Mouse (Mus musculus) c-Kit-positive CD71-positive TER-119-positive erythroid progenitor cells, embryonic 14.5 days (primary cell): ENCODE results near the gene Cntnap1.

Experiments
- DNase-seq: peaks from one replicate; pipeline ENCODE4 v3.0.0-alpha.2; 2013; ENCODE audit warnings: low spot score

The Cntnap1 gene

DNA sequence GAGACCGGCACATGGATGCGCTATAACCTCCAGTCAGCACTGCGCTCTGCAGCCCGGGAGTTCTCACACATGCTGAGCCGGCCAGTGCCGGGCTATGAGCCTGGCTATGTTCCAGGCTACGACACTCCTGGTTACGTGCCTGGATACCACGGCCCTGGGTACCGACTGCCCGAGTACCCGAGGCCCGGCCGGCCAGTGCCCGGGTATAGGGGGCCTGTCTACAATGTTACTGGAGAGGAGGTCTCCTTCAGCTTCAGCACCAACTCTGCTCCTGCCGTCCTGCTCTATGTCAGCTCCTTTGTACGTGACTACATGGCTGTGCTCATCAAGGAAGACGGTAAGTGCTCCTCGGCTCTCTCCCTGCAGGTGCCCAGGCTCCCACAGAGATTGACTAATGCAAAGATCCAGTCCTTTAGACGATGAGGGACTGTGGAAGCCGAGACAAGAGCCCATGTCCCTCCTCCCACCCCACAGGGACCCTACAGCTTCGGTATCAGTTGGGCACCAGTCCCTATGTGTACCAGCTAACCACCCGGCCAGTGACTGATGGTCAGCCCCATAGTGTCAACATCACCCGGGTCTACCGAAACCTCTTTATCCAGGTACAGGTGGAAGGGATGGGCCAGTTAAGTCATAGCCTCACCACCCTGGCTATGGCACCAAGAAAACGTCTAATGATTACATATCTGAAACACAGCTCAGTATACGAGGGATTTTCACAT is 16.4 kb downstream of the Cntnap1 start:
- no peak for DNase-seq

DNA sequence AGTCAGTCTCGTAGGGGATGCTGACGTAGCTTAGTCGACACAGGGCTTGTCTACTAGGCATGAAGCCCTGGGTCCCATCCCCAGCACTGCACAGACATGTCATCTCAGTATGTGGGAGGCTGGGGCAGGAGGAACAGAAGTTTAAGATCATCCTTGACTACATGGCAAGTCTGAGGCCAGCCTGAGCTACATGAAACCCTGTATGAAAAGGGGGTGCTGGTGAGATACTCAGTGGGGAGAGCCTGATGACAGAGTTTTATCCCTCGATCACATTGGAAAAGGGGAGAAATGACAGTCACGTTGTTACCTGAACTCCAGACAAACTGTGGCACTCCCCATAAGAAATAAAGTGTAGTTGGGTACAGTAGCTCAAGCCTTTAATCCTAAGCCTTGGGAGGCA is 17.2 kb downstream of the Cntnap1 start:
- DNase-seq: no peak

DNA sequence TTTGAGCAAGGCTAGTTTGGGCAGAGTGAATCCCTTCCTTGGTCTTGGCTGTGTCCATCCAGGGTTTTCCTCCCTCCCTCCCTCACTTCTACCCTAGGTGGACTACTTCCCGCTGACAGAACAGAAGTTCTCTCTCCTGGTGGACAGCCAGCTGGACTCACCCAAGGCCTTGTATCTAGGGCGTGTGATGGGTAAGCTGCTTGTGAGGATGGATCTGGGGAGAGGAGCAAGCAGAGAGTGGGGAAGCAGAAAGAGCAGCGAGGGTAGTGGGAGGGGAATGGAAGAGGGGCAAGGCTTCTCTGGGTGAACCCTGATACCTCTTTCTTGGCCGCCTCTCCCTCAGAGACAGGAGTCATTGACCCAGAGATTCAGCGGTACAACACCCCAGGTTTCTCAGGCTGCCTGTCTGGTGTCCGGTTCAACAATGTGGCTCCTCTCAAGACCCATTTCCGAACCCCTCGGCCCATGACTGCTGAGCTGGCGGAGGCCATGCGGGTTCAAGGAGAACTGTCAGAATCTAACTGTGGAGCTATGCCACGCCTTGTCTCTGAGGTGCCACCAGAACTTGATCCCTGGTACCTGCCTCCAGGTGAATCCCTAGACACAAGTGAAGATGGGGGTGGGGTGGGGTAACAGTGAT is 18.0 kb downstream of the Cntnap1 start:
- no peak for DNase-seq

DNA sequence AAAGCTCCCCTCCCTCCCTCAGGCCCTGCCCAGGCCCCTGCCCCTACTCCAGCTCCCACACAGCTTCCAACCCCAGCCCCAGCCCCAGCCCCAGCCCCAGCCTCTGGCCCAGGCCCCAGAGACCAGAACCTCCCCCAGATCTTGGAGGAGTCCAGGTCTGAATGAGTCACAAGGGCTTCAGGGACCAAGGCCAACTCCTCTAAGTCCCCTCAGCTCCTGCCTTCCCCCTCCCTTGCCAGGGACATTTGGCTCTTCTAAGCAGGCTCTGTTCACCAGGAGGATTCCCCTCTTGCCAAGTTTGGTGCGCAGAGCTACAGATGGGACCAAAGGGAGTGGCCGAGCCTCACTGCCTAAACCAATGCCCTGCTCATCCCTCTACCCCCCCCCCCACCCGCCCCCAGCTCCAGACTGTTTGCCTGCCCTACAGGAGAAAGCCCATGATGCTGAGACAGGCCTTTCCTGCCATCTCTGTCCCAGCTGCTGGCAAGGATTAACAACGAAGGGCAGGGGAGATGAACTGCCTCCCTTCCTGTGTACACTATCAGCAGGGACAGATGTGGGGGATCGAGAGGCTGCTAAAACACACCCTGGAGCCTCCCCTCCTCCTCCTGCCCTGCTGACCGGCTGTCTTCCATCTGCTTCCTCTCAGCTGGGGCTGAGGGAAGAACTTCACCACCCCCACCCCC is 19.3 kb downstream of the Cntnap1 start:
- peak; percentile 77 for DNase-seq

DNA sequence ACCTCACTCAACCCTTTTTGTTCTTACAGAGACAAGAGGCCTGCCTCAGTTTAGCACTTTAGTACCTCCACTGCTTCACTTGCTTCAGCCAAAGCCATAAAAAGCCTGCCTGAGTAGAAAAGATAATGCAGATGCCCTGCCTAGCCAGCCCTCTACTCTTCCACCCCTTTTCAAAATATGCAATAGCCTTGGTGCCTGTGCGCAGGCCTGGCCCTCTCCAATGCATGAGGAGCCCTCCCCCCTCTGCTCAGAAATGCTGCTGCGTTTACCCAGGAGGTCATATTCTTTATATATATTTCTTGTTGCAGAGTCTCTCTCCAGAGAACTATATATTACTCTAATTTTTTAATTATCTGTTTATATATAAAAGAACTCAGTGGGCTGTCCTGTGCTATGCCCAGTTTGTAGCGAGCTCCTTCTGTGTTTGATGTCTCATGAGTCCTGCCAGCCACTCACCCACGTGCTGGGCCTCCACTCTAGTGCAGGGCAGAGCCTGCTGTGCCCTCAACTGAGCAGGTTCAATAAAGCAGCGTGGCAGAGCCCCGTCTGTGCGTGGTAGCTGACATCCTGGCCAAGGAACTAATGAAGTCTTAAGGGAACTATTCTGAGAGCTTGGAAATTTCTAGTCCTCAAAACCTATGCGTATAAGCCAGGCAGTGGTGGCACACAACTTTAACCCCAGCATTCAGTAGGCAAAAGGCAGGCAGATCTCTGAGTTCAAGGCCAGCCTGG is 20.0 kb downstream of the Cntnap1 start:
- DNase-seq: no peak

DNA sequence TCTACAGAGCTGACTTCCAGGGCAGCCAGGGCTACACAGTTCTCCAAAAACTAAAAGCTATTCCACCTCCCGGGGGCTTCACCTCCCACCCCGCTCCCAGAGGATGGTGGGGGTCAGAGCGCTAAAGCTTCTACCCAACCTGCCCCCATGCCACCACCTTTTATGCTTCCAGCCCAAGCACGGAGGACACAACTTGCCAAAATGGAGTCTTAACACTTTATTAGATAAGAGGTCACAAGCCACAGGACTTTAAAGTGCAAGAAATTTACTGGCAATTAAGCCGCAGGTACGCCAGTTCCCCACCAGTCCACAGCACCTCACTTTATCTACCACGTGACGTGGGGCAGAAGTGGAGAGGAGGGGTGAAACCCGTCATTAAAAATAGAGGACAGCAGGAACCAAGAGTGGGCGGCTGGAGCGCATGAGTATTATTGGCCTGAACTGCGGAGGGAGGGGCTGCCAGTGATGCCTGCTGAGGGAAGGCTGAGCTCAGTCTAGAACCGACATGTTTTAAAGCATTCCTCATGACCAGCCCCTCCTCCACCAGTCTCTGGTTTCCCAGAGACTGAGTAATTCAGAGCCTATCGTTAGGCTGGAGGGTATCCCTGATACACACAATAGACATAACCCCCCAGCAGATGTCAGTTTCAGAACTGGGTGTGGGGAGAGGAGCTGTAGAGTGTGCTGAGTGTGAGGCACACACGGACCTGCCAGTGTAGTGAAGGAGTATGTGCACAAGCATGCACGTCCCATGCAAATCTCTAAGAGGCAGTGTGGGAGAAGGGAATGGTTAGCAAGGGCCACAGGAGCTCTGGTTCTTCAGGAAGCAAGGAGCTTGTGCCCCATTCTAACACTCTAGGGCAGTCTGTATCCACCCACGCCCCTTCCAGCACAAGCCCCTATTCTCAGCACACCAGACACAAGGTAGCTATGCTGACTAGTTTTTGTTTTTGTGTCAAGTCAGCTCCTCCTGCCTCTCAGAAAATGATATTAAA is 20.9 kb downstream of the Cntnap1 start:
- no peak for DNase-seq

DNA sequence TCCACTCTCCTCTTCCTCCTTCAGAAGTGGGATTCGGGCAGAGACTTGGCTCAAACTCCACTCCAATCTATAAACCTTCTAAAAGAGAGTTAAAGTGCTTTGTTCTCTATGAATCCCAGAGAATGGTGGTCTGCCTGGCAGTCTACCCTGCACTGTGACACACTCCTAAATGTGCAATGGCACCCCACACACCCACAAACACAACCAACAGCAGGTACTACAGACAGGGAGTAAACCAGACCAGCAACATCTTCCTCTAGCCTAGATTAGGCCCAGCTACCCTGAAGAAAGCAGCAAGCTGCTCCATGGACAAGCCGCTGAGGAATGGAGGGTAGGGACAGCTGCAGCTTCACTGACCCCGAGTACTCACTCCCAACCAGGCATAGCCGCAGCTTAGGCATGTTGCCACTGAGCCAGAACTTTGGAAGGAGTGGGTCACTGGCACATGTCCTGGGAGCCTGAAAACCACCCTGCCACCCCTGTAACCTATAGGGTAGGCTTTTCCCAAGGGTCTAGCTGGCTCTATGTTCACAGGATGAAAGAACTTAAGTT is 21.7 kb downstream of the Cntnap1 start:
- DNase-seq: no peak

DNA sequence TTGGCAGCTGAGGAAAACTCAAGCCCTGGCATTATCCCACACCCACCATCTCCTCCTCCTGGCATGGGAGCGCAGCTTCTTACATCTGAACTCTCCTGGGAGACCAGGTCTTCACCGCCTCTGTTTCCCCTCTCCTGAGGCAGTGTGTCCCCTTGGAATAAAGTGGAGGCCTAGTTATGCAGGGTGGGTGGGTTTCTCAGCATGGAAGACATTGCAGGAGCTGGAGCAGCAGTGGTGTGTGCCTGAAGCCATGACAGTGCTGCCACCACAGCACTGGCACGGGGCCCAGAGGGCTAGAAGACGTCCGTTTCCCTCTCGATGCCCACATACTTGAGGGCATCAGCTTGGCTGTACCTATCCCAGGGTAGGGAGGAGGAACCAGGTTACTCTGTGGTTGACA is 22.3 kb downstream of the Cntnap1 start:
- DNase-seq: no peak

DNA sequence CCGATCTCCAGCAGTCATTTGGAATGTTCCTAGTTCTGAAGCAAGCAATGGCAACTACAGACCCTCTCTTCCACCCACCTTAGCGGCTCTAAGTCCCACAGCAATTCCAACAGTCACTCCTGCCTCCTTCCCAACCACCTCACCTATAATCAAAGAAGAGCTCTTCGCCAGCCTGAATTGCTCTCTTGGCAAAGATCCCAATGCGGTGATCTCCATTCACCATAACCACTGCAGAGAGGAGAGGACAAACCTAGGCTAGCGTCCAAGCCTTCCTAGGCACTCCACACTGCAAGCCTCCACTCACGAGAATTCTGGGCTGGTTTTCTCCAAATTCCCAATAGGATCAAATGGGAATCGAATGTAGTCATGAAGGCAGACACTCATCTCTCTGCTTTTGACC is 22.8 kb downstream of the Cntnap1 start:
- DNase-seq: no peak

DNA sequence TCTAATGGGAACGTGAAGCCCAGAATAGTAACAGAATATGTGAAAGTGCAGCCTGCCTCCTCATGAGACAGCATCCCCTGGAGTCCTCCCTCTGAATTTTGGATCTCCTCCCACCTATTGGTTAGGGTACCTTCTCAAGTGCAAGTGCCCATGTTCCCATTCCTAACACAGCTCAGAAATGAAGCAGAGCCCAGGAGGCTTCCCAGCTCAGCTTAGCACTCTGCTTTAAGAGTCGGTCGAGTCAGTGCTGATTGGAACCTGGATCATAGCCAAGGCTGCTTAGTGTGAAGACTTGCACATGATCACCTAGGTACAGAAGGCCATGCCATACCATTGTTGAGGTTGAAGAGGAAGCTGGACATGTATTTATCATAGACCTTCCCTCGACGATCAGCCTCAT is 23.8 kb downstream of the Cntnap1 start:
- no peak for DNase-seq

DNA sequence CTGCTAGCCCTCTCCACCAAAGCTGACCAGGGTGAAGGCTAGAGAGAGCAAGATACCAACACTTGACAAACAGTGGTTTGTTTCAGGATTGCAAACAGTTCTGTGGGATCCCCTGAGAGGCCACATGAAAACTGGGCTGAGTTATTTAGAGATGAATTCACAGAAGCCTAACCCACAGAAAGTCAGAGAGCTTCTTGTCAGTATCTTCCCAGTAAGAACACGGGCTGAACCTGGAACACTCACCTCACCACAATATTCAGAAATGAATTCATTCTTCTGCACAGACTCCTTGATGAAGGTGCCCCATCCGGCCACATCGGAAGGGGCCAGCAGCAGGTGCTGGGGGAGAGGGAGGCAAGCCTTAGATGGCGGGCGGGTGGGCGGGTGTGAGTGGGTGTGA is 24.3 kb downstream of the Cntnap1 start:
- DNase-seq: no peak

DNA sequence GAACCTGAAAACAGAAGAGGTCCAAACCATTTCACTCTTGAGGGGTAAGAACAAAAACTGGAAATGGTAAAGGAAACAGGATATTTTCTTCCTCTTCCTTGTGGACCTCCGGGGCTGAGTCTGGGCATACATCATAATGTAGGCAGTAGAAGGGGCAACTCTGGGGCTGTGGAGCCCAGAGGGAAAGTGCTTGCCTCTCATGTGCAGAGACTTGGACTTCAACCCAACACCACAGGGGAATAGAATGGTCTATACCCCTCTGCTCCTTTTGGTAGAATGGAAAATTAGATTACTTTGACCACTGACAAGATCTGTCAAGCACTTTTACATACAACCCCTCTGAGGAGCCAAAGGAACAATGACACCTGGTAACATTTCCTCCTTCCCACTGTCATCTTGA is 24.8 kb downstream of the Cntnap1 start:
- DNase-seq: no peak

DNA sequence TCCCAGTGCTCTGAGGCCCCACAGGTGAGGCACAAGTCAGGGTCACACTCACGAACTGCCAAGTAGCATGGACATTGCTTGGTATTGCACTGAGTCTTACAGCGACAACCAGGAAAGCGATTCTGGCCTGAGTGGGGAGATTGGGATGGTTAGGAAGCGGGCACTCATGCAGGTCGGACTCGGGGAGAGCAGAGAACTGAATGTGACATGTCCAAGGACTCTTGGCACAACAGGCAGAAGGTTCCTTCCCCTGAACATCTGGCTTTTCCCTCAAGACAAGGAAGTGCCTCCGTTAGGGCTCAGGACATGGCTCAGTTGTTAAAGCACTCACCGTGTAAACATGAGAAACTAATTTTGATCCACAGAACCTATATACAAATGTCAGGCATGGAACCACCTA is 25.2 kb downstream of the Cntnap1 start:
- no peak for DNase-seq

DNA sequence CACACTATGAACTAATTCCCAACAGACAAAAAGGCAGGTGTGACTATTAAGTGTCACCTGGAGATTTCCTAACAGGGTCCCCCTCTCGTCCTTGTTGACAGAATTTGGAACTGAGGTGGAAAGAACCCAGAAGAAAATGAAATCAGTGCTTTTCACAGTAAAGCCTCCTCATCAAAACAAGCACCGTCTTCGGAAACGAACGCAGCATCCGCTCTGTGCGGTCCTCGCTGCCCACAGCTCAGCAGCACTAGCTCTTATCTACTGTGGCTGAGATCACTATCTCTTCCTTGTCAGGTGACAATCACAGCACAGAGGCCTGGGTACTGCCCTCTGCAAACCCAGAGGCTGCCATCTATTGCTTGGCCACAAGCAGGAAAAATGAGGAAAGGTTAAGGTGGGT is 25.9 kb downstream of the Cntnap1 start:
- DNase-seq: no peak

DNA sequence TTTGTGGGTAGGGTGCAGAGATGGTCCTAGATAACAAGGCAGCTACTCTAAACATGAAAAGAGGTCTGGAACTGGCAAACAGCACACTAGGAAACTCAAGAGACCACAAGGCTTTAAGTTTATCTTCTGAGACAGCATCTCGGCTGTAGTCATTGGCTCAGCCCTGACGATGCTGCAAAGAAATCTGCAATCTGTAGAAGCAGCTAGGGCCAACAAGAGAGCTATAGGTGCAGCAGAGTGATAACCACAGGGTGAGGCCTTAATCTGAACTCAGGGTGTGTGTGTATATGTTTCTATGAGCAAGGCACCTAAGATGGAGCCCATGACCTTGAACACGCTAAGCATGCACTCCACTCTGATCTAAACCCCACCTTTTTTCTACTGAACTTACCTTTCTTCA is 29.2 kb downstream of the Cntnap1 start:
- DNase-seq: no peak

DNA sequence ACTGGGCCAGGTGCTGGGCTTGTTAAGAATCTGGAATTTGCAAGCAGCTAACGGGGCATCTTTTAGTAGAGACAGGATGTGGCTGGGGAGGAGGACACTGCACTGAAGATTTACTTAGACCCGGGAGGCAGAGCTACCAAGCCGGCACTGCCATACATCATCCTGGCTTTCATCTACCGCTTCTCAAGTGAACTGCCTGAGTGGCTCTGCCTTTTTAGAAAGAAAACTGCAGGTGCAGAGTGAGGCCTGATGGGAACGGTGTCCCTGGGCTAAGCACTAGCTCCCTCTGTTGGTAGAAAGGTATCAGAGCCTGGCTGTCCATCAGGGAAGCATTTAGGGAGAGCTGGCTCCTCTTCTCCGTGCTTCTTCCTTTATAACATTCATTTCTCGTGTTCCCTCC is 30.7 kb downstream of the Cntnap1 start:
- DNase-seq: peak; percentile 52

DNA sequence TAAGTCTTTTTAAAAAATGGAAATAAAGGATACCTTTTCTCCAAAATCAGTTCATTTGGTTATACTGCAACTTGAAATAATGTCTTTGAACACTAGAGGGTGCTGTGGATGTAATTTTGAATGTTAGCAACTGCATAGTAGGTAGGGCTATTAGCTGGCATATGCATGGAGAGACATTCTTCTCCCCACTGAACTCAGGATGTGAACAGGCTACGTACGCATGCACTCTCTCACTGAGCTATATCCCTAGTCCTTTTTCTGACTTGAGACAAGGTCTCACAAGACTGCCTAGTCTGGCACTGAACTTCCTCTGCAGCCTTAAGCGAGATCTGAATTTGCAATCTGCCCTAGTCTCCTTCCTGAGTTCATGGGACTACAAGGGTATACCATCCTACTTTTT is 41.6 kb downstream of the Cntnap1 start:
- DNase-seq: peak; percentile 76

DNA sequence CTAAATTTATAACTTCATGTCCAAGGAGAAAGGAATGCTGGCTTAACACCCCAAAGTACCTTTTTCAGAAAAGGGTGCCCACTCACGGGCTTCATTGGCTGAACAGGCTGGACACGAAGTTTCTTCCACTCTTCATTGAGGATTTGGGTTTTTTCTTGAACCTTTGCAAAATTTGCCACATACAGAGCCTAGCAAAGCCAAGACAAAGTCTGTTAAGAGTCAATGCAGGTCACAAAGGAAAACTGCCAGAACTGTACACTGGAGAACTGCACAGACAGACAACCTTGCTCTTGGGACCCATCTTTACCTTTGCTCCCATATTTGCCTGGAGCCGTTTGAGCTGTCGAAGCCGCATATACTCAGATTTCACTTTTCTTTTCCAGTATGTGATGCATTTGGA is 46.6 kb downstream of the Cntnap1 start:
- DNase-seq: no peak

DNA sequence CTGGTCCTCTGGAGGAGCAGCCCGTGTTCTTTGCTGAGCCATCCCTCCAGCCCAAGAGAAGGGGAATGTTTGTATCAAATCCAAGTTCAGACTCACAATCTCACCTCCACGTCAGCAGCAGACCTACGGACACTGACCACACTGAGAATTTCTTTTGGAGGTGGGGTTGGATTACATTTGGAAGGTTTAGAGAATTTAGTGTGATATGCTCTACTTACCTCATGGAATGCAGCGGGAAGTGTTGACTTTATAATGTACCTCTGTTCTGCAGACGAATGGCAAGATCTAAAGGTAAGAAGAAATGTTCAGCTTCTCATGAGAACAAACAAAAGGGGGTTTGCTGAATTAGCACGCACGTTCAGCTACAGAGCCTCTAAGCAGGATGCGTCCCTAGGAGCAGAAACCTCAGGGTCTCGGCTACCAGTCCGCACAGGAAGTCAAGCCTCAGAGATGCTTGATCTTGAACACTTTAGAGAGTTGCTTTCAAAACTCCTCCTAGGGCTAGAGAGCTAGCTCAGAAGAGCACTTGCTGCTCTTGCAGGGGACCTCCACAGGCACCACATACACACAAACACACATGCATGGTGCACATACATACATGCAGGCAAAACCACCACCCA is 48.2 kb downstream of the Cntnap1 start:
- no peak for DNase-seq

DNA sequence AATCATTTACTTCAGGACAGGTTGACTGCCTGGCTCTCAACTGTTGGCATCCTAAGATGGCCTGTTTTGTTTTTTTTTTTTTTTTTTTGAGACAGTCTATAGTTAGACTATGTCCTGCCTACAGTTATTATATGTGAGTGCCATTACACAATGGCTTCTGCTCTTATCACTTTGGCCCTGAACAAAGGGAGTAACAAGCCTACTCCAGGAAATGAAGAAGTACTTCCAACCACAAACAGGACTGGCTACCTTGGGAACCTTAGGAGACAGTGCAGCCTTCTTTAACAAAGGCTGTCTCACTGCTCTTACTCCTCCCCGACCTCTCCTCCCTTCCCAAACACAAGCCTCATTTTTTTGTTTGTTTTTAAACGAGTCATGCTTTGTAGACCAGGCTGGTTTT is 50.5 kb downstream of the Cntnap1 start:
- no peak for DNase-seq
